Mouse (Mus musculus) intestine, embryonic 16.5 days (tissue): ENCODE results near the gene Zdhhc14. TPM values are rescaled to one million over a fixed set of nuclear protein-coding genes. Genes with fewer than 3 reads are reported as not detected.

Source experiments
- ATAC-seq: fragments of 200-750 bp; cut with Nextera tagmentation; 2 replicates; pipeline ENCODE4 v1.8.0; 2017; ENCODE audit warnings: moderate TSS enrichment, moderate library complexity
- H3K27ac ChIP-seq: fragments of 300-500 bp; sonication (generic); 2 replicates; pipeline ENCODE4 v1.5.1; 2014; ENCODE audit warnings: mild to moderate bottlenecking, low read length
- H3K27me3 ChIP-seq: fragments of 300-500 bp; sonication (generic); replicated peaks from 2 replicates; pipeline ENCODE4 v1.6.1; 2014; ENCODE audit warnings: low read length, control low read depth, mixed read lengths; ENCODE audit not compliant: control insufficient read depth, insufficient read depth
- H3K36me3 ChIP-seq: fragments of 300-500 bp; sonication (generic); 2 replicates; pipeline ENCODE4 v1.6.1; 2014; ENCODE audit warnings: low read length, control low read depth; ENCODE audit not compliant: control insufficient read depth, insufficient read depth
- H3K4me1 ChIP-seq: fragments of 300-500 bp; sonication (generic); 2 replicates; pipeline ENCODE4 v1.6.1; 2014; ENCODE audit warnings: low read length, control low read depth, mixed read lengths; ENCODE audit not compliant: control insufficient read depth, insufficient read depth
- H3K4me2 ChIP-seq: fragments of 300-500 bp; sonication (generic); 2 replicates; pipeline ENCODE4 v1.6.1; 2014; ENCODE audit warnings: low read depth, low read length, control low read depth
- H3K4me3 ChIP-seq: fragments of 300-500 bp; sonication (generic); 2 replicates; pipeline ENCODE4 v1.5.1; 2014; ENCODE audit warnings: mild to moderate bottlenecking, low read length
- H3K9ac ChIP-seq: fragments of 300-500 bp; sonication (generic); 2 replicates; pipeline ENCODE4 v1.6.1; 2014; ENCODE audit warnings: low read depth, low read length
- H3K9me3 ChIP-seq: fragments of 300-500 bp; sonication (generic); 2 replicates; pipeline ENCODE4 v1.6.1; 2016; ENCODE audit warnings: low read length, control low read depth; ENCODE audit not compliant: control insufficient read depth
- WGBS: fragments of 180-500 bp; shearing (Covaris S2); extraction: QIAGEN DNeasy Blood & Tissue Kit; methylation state at CpG from one replicate; pipeline ENCODE4 v1.1.7; 2014; 5-methylcytosine and 5-hydroxymethylcytosine counted together
- polyA plus RNA-seq: library from polyadenylated mRNA; unstranded; fragments of >200 nt; fragmentation: Nextera tagmentation; extraction: Ambion mirVana; gene quantifications from 2 replicates; pipeline ENCODE4 v1.2.1, GENCODE M21; 2015

The Zdhhc14 gene
- polyA plus RNA-seq, 1 experiment from 2014 or later, result 0.48 TPM

DNA sequence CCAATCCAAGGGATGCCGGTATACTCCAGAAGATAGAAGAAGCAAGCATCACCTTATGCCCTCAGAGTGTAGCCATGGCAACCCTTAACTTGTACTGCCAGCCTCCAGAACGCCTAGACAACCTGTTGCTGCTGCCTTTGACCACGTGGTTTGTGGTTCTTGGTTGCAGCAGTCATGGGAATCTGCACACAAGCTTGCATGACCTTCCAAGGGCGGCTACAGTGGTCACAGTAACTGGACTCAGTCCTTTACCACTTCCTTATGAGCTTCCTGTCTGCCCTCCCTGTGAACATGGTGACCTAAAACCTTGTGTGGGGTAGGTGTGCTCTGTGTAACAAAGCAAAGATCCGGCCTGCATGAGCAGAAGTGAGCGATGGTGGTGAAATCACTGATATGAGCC is 109.6 kb downstream of the Zdhhc14 start:
- H3K9ac ChIP-seq, result no peak overlapping the region
- H3K4me3 ChIP-seq, result no peak overlapping the region
- H3K36me3 ChIP-seq, result no peaks in the 10 kb centered on the region
- WGBS, result 83% methylated on average over 6 of the region's 6 CpGs
- no peaks in the 10 kb centered on the region for H3K9me3 ChIP-seq
- ATAC-seq, result no peak
- H3K27ac ChIP-seq, result no peak overlapping the region
- H3K4me1 ChIP-seq, result no peaks in the 10 kb centered on the region
- H3K27me3 ChIP-seq, result no peaks in the 10 kb centered on the region
- no peak overlapping the region for H3K4me2 ChIP-seq

DNA sequence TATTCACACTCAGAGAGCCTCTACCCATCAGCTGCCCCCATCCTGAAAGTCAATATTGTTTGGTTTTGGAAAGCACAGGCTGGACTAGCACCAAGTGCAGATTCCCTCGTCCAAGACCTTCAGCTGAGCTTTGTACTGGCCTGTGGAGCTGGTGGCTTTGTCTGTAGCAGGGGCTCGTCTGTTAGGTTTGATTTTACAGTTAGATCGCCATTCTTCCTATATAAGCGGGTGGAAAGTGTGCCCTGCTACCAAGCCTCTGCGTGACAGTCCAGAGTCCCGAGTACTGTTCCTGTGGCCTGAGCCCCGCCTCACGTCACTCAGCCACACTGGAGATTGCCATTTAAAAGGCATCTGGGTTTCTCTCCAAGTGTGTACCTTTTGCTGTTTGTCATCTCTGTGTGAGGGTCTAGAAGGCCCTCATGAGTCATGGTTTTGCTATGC is 113.8 kb downstream of the Zdhhc14 start:
- H3K9ac ChIP-seq, result no peak overlapping the region
- no peak overlapping the region for H3K4me2 ChIP-seq
- no peaks in the 10 kb centered on the region for H3K4me1 ChIP-seq
- no peaks in the 10 kb centered on the region for H3K9me3 ChIP-seq
- no peak overlapping the region for H3K27ac ChIP-seq
- no peaks in the 10 kb centered on the region for H3K36me3 ChIP-seq
- WGBS, result 63% methylated on average over 8 of the region's 8 CpGs
- no peak overlapping the region for H3K4me3 ChIP-seq
- 0 out of 2 replicates have a peak, but pooled peaks have one; percentile 53 for ATAC-seq
- no peaks in the 10 kb centered on the region for H3K27me3 ChIP-seq

DNA sequence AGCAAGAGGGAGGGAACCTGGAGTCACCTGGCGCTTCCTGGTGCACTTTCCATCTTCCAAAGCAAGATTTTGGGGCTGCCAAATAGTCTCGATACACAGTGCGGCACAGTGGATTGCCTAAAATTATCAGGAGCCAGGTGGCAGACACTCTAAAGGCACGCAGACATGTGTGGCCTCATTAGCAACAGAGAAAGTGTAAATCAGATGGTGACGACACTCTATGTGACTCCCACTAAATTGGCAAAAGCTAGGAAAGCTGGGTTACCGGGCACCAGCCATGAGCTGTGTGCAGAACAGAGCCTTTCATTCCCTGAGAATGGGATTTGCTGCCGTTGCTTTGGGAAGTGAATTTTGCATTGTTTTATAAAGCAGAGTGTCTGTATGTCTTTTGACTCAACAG is 115.0 kb downstream of the Zdhhc14 start:
- no peak for ATAC-seq
- H3K36me3 ChIP-seq, result no peaks in the 10 kb centered on the region
- H3K27me3 ChIP-seq, result no peaks in the 10 kb centered on the region
- WGBS, result 83% methylated on average over 7 of the region's 7 CpGs
- H3K4me2 ChIP-seq, result no peak overlapping the region
- H3K9me3 ChIP-seq, result no peaks in the 10 kb centered on the region
- no peak overlapping the region for H3K4me3 ChIP-seq
- no peak overlapping the region for H3K9ac ChIP-seq
- H3K27ac ChIP-seq, result no peak overlapping the region
- H3K4me1 ChIP-seq, result no peaks in the 10 kb centered on the region

DNA sequence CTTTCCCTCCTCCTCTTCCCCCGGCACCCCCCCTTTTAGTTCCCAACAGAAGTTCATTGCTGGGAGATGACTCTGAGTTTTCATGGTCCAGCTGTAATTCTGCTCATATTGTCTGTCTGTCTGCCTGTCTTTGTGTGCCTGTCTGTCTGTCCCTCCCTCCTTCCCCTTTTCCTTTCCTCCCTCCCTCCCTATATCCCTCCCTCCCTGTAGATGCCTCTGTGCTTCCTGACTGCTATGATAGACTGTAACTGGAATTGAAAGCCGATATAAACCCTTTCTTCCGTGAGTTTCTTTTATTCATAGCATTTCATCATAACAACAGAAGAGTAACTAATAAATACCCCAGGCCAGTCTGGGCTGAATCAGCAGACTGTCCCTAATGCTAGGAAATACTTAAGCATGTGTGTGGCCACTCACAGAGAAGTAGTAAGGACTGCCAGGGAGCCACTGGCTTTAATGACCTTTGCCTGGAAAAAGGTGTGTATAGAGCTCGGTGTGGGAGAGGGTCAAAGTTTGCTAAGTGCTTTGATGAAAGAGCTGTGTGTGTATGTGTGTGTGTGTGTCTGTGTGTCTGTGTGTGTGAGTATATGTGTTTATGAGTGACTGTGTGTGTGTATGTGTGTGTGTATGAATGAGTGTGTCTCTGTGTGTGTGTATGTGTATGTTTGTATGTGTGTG is 117.7 kb downstream of the Zdhhc14 start:
- WGBS, result 67% methylated on average over 4 of the region's 4 CpGs
- peaks cover 4% of the 10 kb centered on the region; the same call in 1 of the 2 replicates for H3K4me1 ChIP-seq
- peak; percentile 84 for ATAC-seq

GRCm38 (mm10) chr17:5612236-5612635 is 119.9 kb downstream of the Zdhhc14 start:
- H3K4me1 ChIP-seq, result peaks cover 4% of the 10 kb centered on the region; the same call in 1 of the 2 replicates
- ATAC-seq, result no peak

More for the DNA sequence above, 117.7 kb downstream of the Zdhhc14 start:
- Histone ChIP-seq H3K27ac (no peak overlapping the region), H3K4me2 (no peak overlapping the region), H3K9ac (no peak overlapping the region), H3K4me3 (no peak overlapping the region), H3K36me3 (no peaks in the 10 kb centered on the region), H3K27me3 (no peaks in the 10 kb centered on the region), H3K9me3 (no peaks in the 10 kb centered on the region)

GRCm38 (mm10) chr17:5614771-5615318 is 122.5 kb downstream of the Zdhhc14 start:
- Histone ChIP-seq H3K4me1 (peaks cover 4% of the 10 kb centered on the region; the same call in 1 of the 2 replicates), H3K36me3 (no peaks in the 10 kb centered on the region), H3K9me3 (no peaks in the 10 kb centered on the region; the same call in 1 of the 2 replicates), H3K4me3 (no peak overlapping the region), H3K4me2 (0 out of 2 replicates have a peak overlapping the region, but pooled peaks have one; percentile 9), H3K27ac (peak overlapping the region; percentile 44), H3K27me3 (no peaks in the 10 kb centered on the region), H3K9ac (no peak overlapping the region)
- WGBS, result 57% methylated on average over 9 of the region's 9 CpGs
- peak; percentile 65; the same call in 1 of the 2 replicates for ATAC-seq

More at GRCm38 (mm10) chr17:5612236-5612635, 119.9 kb downstream of the Zdhhc14 start:
- Histone ChIP-seq H3K9me3 (no peaks in the 10 kb centered on the region; the same call in 1 of the 2 replicates), H3K27ac (no peak overlapping the region), H3K4me2 (no peak overlapping the region), H3K36me3 (no peaks in the 10 kb centered on the region), H3K4me3 (no peak overlapping the region), H3K27me3 (no peaks in the 10 kb centered on the region), H3K9ac (no peak overlapping the region)
- 60% methylated on average over 4 of the region's 4 CpGs for WGBS

DNA sequence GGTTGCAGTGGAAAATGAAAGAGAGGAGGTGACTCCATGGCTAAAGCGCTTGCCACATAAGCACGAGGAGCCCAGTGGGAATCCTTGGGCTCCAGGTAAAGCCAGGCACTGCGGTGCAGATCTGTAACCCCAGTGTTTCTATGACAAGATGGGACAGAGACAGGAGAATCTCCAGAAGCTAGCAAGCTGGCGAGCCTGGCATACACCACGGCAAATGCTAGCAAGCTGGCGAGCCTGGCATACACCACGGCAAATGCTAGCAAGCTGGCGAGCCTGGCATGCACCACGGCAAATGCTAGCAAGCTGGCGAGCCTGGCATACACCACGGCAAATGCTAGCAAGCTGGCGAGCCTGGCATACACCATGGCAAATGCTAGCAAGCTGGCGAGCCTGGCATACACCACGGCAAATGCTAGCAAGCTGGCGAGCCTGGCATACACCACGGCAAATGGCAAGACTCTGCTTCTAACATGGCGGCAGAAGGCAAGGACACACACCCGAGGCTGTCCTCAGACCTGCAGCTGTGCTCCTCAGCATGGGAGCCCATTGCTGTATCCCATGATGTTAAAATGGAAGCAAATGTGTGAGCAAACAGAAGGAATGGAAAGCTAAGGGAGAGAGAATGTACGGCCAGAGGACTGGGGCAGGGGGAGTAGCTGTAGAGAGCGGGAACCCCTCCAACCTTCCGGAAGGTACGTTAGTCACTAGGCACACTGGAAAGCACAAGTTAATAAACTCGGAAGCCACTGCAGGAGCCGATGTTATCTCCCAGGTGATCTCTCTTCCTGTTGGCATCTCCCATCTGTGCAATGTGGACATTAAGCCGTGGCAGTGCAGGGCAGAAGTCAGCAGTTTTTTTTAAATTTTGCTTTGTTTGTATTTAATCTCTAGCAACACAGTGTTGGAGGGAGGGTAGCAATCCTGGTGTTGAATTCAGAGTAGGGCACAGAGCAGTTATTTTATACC is 129.6 kb downstream of the Zdhhc14 start:
- H3K36me3 ChIP-seq, result no peaks in the 10 kb centered on the region
- WGBS, result 80% methylated on average over 25 of the region's 25 CpGs

GRCm38 (mm10) chr17:5622764-5623163 is 130.4 kb downstream of the Zdhhc14 start:
- 57% methylated on average over 6 of the region's 6 CpGs for WGBS
- Histone ChIP-seq H3K4me1 (peaks cover 3% of the 10 kb centered on the region; the same call in 1 of the 2 replicates), H3K4me3 (no peak overlapping the region), H3K4me2 (no peak overlapping the region), H3K27me3 (no peaks in the 10 kb centered on the region), H3K27ac (no peak overlapping the region), H3K9me3 (no peaks in the 10 kb centered on the region), H3K36me3 (no peaks in the 10 kb centered on the region), H3K9ac (no peak overlapping the region)
- no peak; the same call in 1 of the 2 replicates for ATAC-seq

More for the DNA sequence above, 129.6 kb downstream of the Zdhhc14 start:
- H3K27ac ChIP-seq, result no peak overlapping the region
- H3K4me3 ChIP-seq, result no peak overlapping the region
- H3K4me1 ChIP-seq, result peaks cover 3% of the 10 kb centered on the region; the same call in 1 of the 2 replicates
- H3K4me2 ChIP-seq, result no peak overlapping the region
- no peaks in the 10 kb centered on the region; the same call in 1 of the 2 replicates for H3K9me3 ChIP-seq
- no peak overlapping the region for H3K9ac ChIP-seq
- ATAC-seq, result no peak; the same call in 1 of the 2 replicates
- H3K27me3 ChIP-seq, result no peaks in the 10 kb centered on the region

DNA sequence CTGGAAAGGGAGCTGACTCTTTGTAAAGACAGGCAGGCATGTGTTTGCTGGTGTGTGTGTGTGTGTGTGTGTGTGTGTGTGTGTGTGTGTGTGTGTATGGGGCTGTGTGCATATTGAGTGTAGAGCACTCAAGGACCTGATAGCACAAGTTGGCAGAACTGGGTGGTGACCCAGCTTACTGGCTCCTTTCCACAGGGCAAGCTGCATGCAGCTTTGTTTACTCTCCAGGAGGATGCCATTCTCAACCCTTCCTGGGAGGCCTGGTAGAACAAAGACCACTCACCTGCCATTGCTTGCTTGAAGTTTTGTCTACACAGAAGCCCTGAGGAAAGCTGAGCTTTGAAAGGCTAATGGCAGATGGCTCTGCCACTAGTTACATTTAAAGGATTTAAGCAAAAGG is 130.8 kb downstream of the Zdhhc14 start:
- peaks cover 3% of the 10 kb centered on the region; the same call in 1 of the 2 replicates for H3K4me1 ChIP-seq
- no peak overlapping the region for H3K4me2 ChIP-seq
- no peak overlapping the region for H3K9ac ChIP-seq
- no peaks in the 10 kb centered on the region for H3K36me3 ChIP-seq
- no peaks in the 10 kb centered on the region for H3K9me3 ChIP-seq
- no peaks in the 10 kb centered on the region for H3K27me3 ChIP-seq
- H3K27ac ChIP-seq, result no peak overlapping the region
- no peak for ATAC-seq
- no peak overlapping the region for H3K4me3 ChIP-seq
